8 mouse cellular contexts compared by ENCODE assay signal in the genomic region with DNA sequence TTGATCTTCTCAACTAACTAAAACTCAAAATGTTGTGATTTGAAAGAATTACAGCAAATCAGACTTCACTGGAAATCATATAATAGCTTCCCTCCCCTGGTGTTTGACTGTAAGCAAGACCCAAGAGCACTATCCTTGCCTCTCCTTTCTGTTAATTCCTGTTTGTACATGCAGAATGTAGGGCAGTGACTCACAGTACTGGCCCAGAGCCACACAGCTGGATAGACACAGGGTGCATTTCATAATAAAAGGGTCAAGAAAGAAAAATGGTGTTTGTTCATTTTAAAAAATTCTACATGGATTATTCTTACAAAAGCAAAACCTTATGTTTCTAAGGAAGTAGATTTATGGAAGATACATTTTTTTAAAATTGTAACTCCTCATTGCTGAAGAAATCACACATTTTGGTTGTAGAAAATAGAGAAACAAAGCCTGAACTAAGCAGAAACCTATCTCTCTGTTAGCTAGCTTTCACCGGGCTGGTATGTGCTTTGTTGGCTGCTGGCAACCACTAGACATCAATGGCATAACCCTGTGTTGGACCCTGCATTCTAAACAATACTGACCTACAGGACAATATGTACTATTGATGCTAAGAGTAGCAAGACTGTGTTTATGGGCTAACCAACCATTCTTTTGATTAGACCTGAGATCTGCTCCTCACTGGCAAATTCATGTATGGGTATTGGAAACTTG.
A peak's percentile ranks its signal among the peaks of the same experiment; 100 is the strongest.
DNase-seq lines count a peak whose midpoint lies in the region; ATAC-seq and TF ChIP-seq lines count a peak whose summit lies in the region.

No protein-coding gene starts in this region.

- no peak overlapping the region for H3K27ac ChIP-seq in heart, embryonic 10.5 days
- H3K27ac ChIP-seq in forebrain, embryonic 13.5 days, result no peak overlapping the region

- DNase-seq in heart, adult 11 months, result peak; percentile 98
- no peak for DNase-seq in heart, embryonic 10.5 days (ENCODE audit: low spot score)
- DNase-seq in brain, embryonic 14.5 days (ENCODE audit: low read depth), result peak; percentile 28
- peak; percentile 81 for DNase-seq in heart, postnatal 4 days
- DNase-seq in lung, postnatal 4 days, result peak; percentile 68 to 79
- no peak for DNase-seq in layer of hippocampus, postnatal 36 days
- no peak for DNase-seq in layer of hippocampus, adult 8-10 months (ENCODE audit: low spot score in 2 of 2)

- no peak overlapping the region for H3K9ac ChIP-seq in forebrain, embryonic 13.5 days

- TF ChIP-seq POLR2A in brain, embryonic 14.5 days (IDR thresholded peaks at IDR 0.05; ENCODE audit: borderline replicate concordance, extremely low read depth, insufficient read depth, insufficient read length, poor library complexity, severe bottlenecking), result no peak

- no peaks in the 10 kb centered on the region for H3K27me3 ChIP-seq in heart, embryonic 10.5 days (ENCODE audit: insufficient read depth, poor library complexity, severe bottlenecking)
- no peaks in the 10 kb centered on the region for H3K27me3 ChIP-seq in forebrain, embryonic 13.5 days

- WGBS in heart, embryonic 10.5 days, result 75% methylated on average over 1 of the region's 1 CpGs
- 83% methylated on average over 1 of the region's 1 CpGs for WGBS in forebrain, embryonic 13.5 days

- no peak for ATAC-seq in forebrain, embryonic 13.5 days

- H3K4me1 ChIP-seq in heart, embryonic 10.5 days, result peaks cover 8% of the 10 kb centered on the region; the same call in 1 of the 2 replicates
- no peaks in the 10 kb centered on the region for H3K4me1 ChIP-seq in forebrain, embryonic 13.5 days

- H3K9me3 ChIP-seq in heart, embryonic 10.5 days, result no peaks in the 10 kb centered on the region
- no peaks in the 10 kb centered on the region for H3K9me3 ChIP-seq in forebrain, embryonic 13.5 days (replicated peaks)

- H3K36me3 ChIP-seq in heart, embryonic 10.5 days, result no peaks in the 10 kb centered on the region
- no peaks in the 10 kb centered on the region for H3K36me3 ChIP-seq in forebrain, embryonic 13.5 days (ENCODE audit: poor library complexity, severe bottlenecking)

- no peak overlapping the region for H3K4me2 ChIP-seq in forebrain, embryonic 13.5 days

- H3K4me3 ChIP-seq in heart, embryonic 10.5 days, result no peak overlapping the region
- H3K4me3 ChIP-seq in forebrain, embryonic 13.5 days, result no peak overlapping the region

- no peak for TF ChIP-seq CTCF in brain, embryonic 14.5 days (IDR thresholded peaks at IDR 0.05; ENCODE audit: borderline replicate concordance, extremely low read depth, insufficient read depth, insufficient read length)

Comparison
In these comparisons a context has a peak if more than half of its experiments do, and no peak if none do; other contexts are left out.
1. DNase-seq: peak in heart, adult 11 months (single experiment), brain, embryonic 14.5 days (single experiment), heart, postnatal 4 days (single experiment) and lung, postnatal 4 days (2 of 2); none in heart, embryonic 10.5 days (single experiment), layer of hippocampus, postnatal 36 days (0 of 2) and layer of hippocampus, adult 8-10 months (0 of 2).